Mouse (Mus musculus) hindbrain, embryonic 10.5 days (tissue): ENCODE results near the gene Sele. TPM values are rescaled to one million over a fixed set of nuclear protein-coding genes. Genes with fewer than 3 reads are reported as not detected.

Experiments
- DNase-seq: peaks from one replicate; pipeline ENCODE4 v3.0.0-alpha.2; 2017; ENCODE audit warnings: low spot score
- H3K27ac ChIP-seq: fragments of 300-500 bp; sonication (generic); 2 replicates; pipeline ENCODE4 v1.5.1; 2016; ENCODE audit warnings: mild to moderate bottlenecking, moderate library complexity
- H3K27me3 ChIP-seq: fragments of 300-500 bp; sonication (generic); 2 replicates; pipeline ENCODE4 v1.6.1; 2016; ENCODE audit warnings: mild to moderate bottlenecking; ENCODE audit not compliant: poor library complexity, insufficient read depth, severe bottlenecking
- H3K36me3 ChIP-seq: fragments of 300-500 bp; sonication (generic); 2 replicates; pipeline ENCODE4 v1.6.1; 2016; ENCODE audit warnings: mild to moderate bottlenecking, moderate library complexity
- H3K4me1 ChIP-seq: fragments of 300-500 bp; sonication (generic); replicated peaks from 2 replicates; pipeline ENCODE4 v1.6.1; 2016; ENCODE audit warnings: mild to moderate bottlenecking
- H3K4me3 ChIP-seq: fragments of 300-500 bp; sonication (generic); 2 replicates; pipeline ENCODE4 v1.5.1; 2016; ENCODE audit warnings: mild to moderate bottlenecking, moderate library complexity
- H3K9me3 ChIP-seq: fragments of 300-500 bp; sonication (generic); 2 replicates; pipeline ENCODE4 v1.6.1; 2016; ENCODE audit warnings: mild to moderate bottlenecking, moderate library complexity
- WGBS: fragments of 180-500 bp; shearing (Covaris S2); methylation state at CpG from one replicate; pipeline ENCODE4 v1.1.7; 2016; 5-methylcytosine and 5-hydroxymethylcytosine counted together
- polyA plus RNA-seq: library from polyadenylated mRNA; unstranded; fragments of >200 nt; fragmentation: Nextera tagmentation; extraction: Ambion mirVana; gene quantifications from 2 replicates; pipeline ENCODE4 v1.2.1, GENCODE M21; 2016

The Sele gene
- polyA plus RNA-seq, 1 experiment from 2014 or later = not detected

GRCm38 (mm10) chr1:164053561-164053960 lies 5.5 kb downstream of the Sele start:
- no peak overlapping the region for H3K4me3 ChIP-seq
- H3K4me1 ChIP-seq = peaks cover 3% of the 10 kb centered on the region; the same call in 1 of the 2 replicates
- H3K9me3 ChIP-seq = no peaks in the 10 kb centered on the region
- H3K27ac ChIP-seq = no peak overlapping the region
- no peaks in the 10 kb centered on the region for H3K36me3 ChIP-seq
- 93% methylated on average over 9 of the region's 9 CpGs for WGBS
- no peaks in the 10 kb centered on the region for H3K27me3 ChIP-seq
- no peak for DNase-seq

DNA sequence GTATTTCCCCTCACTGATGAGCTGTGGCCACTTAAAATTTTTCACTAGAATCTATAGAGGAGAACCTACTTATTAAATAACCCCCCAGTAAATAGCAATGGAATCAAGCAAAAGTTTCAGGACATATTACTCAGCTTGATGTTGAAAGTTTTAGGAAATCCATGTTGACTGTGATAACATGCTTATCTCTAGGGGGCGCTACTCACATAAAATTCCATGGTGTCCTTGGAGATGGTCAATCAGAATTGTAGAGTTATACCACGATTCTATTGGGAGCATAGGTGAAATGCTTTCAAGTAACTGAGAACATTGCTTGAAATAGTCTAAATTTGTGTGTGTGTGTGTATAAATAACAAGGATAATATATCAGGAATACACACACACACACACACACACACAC lies 6.8 kb downstream of the Sele start:
- no peak overlapping the region for H3K4me3 ChIP-seq
- no peaks in the 10 kb centered on the region for H3K27me3 ChIP-seq
- H3K9me3 ChIP-seq = no peaks in the 10 kb centered on the region
- no peaks in the 10 kb centered on the region for H3K4me1 ChIP-seq
- WGBS = 55% methylated on average over 2 of the region's 2 CpGs
- no peaks in the 10 kb centered on the region for H3K36me3 ChIP-seq
- no peak overlapping the region for H3K27ac ChIP-seq
- no peak for DNase-seq

- H3K27me3 ChIP-seq = no peaks in the 10 kb centered on the region
- H3K9me3 ChIP-seq = no peaks in the 10 kb centered on the region
- DNase-seq = no peak
- WGBS = 94% methylated on average over 4 of the region's 4 CpGs
- no peak overlapping the region for H3K4me3 ChIP-seq
- no peak overlapping the region for H3K27ac ChIP-seq
- no peaks in the 10 kb centered on the region for H3K36me3 ChIP-seq
- no peaks in the 10 kb centered on the region for H3K4me1 ChIP-seq
Observed at GRCm38 (mm10) chr1:164060071-164060470, 12.0 kb downstream of the Sele start.

GRCm38 (mm10) chr1:164061278-164061677 lies 13.2 kb downstream of the Sele start:
- H3K9me3 ChIP-seq = no peaks in the 10 kb centered on the region
- no peaks in the 10 kb centered on the region for H3K27me3 ChIP-seq
- no peak overlapping the region for H3K27ac ChIP-seq
- DNase-seq = no peak
- H3K4me1 ChIP-seq = no peaks in the 10 kb centered on the region
- H3K4me3 ChIP-seq = no peak overlapping the region
- 44% methylated on average over 4 of the region's 4 CpGs for WGBS
- no peaks in the 10 kb centered on the region for H3K36me3 ChIP-seq

DNA sequence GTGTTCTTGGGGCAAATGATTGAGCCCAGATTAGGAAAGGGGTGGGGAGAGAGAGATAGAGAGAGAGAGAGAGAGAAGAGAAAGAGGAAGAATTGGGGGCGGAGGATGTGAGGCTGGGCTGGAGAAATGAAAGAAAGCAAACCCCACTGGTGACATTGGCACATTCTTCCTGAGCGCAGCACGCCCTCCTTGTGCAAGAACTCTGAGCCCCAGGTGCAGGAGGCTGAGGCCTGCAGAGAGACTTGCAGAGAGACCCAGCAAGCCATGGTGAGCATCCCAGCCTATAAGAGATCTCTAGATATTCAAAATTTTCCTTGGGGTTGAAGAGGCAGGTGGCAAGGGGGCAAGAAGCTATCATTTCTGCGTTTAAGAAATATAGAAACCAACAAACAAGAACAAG lies 13.9 kb downstream of the Sele start, which contains the start of gene Sell:
TSS of gene Sell (plus strand) at position 58 of the 400 bp plus-strand sequence.
- 87% methylated on average over 4 of the region's 4 CpGs for WGBS
- no peaks in the 10 kb centered on the region for H3K27me3 ChIP-seq

DNA sequence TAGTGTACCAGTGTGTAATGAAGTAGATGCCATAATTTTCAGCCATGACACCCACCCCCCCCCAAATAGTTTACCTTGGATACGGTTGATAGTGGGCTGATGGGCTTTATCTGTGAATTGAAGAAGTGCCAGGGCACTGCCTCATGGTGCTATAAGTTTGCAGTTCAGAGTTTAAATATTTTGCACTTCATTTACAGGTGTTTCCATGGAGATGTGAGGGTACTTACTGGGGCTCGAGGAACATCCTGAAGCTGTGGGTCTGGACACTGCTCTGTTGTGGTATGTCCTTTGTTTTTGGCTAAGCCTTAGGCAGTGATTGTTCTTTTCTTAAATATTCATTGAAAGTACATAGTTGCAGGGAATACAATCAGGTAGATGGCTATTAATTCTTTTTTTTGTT lies 14.8 kb downstream of the Sele start:
- WGBS = 67% methylated on average over 2 of the region's 2 CpGs
- Histone ChIP-seq H3K27ac (no peak overlapping the region), H3K27me3 (no peaks in the 10 kb centered on the region), H3K9me3 (no peaks in the 10 kb centered on the region), H3K4me1 (no peaks in the 10 kb centered on the region), H3K4me3 (no peak overlapping the region), H3K36me3 (no peaks in the 10 kb centered on the region)
- no peak for DNase-seq

More for the DNA sequence above, 13.9 kb downstream of the Sele start, which contains the start of gene Sell:
- Histone ChIP-seq H3K36me3 (no peaks in the 10 kb centered on the region), H3K4me1 (no peaks in the 10 kb centered on the region), H3K27ac (no peak within 1 kb of the TSS), H3K4me3 (no peak within 1 kb of the TSS), H3K9me3 (no peaks in the 10 kb centered on the region)
- no peak for DNase-seq

GRCm38 (mm10) chr1:164063745-164064144 lies 15.7 kb downstream of the Sele start:
- no peak overlapping the region for H3K4me3 ChIP-seq
- WGBS = 68% methylated on average over 3 of the region's 3 CpGs
- DNase-seq = no peak

GRCm38 (mm10) chr1:164069261-164069660 lies 21.2 kb downstream of the Sele start:
- no peaks in the 10 kb centered on the region for H3K4me1 ChIP-seq
- no peaks in the 10 kb centered on the region for H3K9me3 ChIP-seq
- H3K4me3 ChIP-seq = no peak overlapping the region
- no peak overlapping the region for H3K27ac ChIP-seq
- no peaks in the 10 kb centered on the region for H3K27me3 ChIP-seq
- no peak for DNase-seq
- H3K36me3 ChIP-seq = no peaks in the 10 kb centered on the region

More at GRCm38 (mm10) chr1:164063745-164064144, 15.7 kb downstream of the Sele start:
- H3K9me3 ChIP-seq = no peaks in the 10 kb centered on the region
- H3K27ac ChIP-seq = no peak overlapping the region
- no peaks in the 10 kb centered on the region for H3K4me1 ChIP-seq
- H3K27me3 ChIP-seq = no peaks in the 10 kb centered on the region
- H3K36me3 ChIP-seq = no peaks in the 10 kb centered on the region

GRCm38 (mm10) chr1:164070461-164070860 lies 22.4 kb downstream of the Sele start:
- Histone ChIP-seq H3K27me3 (no peaks in the 10 kb centered on the region), H3K36me3 (no peaks in the 10 kb centered on the region), H3K4me3 (no peak overlapping the region), H3K27ac (no peak overlapping the region), H3K4me1 (no peaks in the 10 kb centered on the region), H3K9me3 (no peaks in the 10 kb centered on the region)
- no peak for DNase-seq
- WGBS = 88% methylated on average over 4 of the region's 4 CpGs

GRCm38 (mm10) chr1:164071111-164071510 lies 23.1 kb downstream of the Sele start:
- no peaks in the 10 kb centered on the region for H3K36me3 ChIP-seq
- no peak overlapping the region for H3K27ac ChIP-seq
- H3K27me3 ChIP-seq = no peaks in the 10 kb centered on the region
- 91% methylated on average over 7 of the region's 7 CpGs for WGBS
- no peaks in the 10 kb centered on the region for H3K9me3 ChIP-seq
- DNase-seq = no peak
- H3K4me3 ChIP-seq = no peak overlapping the region
- H3K4me1 ChIP-seq = no peaks in the 10 kb centered on the region

DNA sequence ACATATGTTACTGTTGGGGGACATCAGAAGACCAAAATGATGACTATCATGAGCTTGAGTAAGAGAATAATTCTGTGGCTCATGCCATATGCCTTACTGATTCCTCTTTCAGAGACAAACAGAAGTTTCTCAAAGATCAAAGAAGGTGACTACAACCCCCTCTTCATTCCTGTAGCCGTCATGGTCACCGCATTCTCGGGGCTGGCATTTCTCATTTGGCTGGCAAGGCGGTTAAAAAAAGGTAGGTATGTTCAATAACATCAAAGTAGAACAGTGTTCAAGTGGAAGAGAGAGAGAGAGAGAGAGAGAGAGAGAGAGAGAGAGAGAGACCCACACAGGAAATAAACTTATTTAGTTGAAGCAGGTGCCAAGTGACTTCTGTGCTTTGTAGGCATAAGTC lies 24.0 kb downstream of the Sele start:
- WGBS = 86% methylated on average over 4 of the region's 4 CpGs
- no peaks in the 10 kb centered on the region for H3K4me1 ChIP-seq
- H3K36me3 ChIP-seq = no peaks in the 10 kb centered on the region
- no peak overlapping the region for H3K4me3 ChIP-seq
- no peak overlapping the region for H3K27ac ChIP-seq
- no peaks in the 10 kb centered on the region for H3K9me3 ChIP-seq
- H3K27me3 ChIP-seq = no peaks in the 10 kb centered on the region
- DNase-seq = no peak

DNA sequence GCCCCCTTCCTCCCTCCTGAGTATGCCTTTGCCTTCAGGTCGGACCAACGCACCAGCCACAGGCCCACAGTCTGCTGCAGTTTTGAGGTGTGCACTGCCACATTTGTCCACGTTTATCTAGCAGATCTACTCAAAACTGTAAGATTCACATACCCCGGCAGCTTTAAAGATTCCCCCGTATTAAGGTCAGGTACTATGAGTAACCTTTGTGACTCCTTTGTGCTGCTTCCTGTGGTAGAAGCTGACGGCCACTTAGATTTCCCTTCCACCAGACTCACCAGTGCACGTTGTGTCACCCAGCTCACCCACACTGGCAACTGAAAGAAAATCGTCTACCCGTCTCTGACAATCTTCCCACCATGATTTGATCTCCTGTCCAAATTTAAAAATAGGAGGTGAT lies 25.1 kb downstream of the Sele start:
- DNase-seq = no peak
- H3K27ac ChIP-seq = no peak overlapping the region
- H3K9me3 ChIP-seq = no peaks in the 10 kb centered on the region
- no peaks in the 10 kb centered on the region for H3K4me1 ChIP-seq
- H3K27me3 ChIP-seq = no peaks in the 10 kb centered on the region
- no peaks in the 10 kb centered on the region for H3K36me3 ChIP-seq
- 89% methylated on average over 9 of the region's 9 CpGs for WGBS
- H3K4me3 ChIP-seq = no peak overlapping the region

DNA sequence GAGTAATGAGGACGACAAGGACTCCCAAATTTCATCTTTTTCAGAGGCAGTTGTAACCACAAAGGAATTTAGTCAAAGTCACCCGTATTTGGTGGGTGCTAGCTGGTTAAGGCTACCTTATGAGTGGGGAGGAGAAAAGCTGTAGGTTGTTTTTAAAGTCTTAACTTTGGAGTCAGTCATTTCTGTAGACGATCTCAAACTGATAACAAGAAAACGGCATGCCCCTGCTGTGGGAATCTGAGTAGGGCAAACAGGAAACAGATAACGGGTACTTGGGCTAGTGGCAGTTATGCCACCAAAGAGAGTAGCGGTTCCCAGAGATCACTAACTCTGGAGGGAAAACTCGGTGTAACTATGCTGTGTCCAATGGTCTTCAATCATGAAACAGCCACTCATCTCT lies 25.8 kb downstream of the Sele start:
- Histone ChIP-seq H3K4me1 (no peaks in the 10 kb centered on the region), H3K36me3 (no peaks in the 10 kb centered on the region), H3K27me3 (no peaks in the 10 kb centered on the region), H3K4me3 (no peak overlapping the region), H3K9me3 (no peaks in the 10 kb centered on the region), H3K27ac (no peak overlapping the region)
- DNase-seq = no peak
- 89% methylated on average over 7 of the region's 7 CpGs for WGBS

DNA sequence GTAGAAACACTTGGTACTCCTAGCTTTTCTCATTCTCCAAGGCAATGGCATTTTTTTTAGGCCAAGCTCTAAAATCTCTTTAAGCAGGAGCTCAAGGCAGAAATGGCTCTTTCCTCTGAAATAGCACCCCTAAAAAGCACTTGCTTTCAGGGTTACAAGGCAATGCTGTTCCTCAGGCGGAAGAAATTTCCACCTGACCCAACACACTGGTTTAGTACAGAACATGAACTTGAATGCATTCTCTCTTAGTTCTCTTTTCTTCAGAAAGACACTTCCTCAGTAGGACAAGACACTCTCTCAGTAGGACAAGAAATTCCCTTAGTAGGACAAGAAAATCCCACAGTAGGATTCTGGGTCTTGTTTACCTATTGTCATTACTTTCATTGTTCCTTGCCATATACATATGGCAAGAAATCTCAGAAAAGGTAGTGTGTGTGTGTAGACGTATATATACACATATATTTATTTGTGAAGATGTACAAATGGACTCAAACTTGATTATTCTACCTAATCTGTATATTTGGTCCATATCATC lies 26.6 kb downstream of the Sele start:
- no peak for DNase-seq
- Histone ChIP-seq H3K27me3 (no peaks in the 10 kb centered on the region), H3K4me3 (no peak overlapping the region), H3K36me3 (no peaks in the 10 kb centered on the region), H3K9me3 (no peaks in the 10 kb centered on the region), H3K4me1 (no peaks in the 10 kb centered on the region), H3K27ac (no peak overlapping the region)
- 93% methylated on average over 2 of the region's 2 CpGs for WGBS
